Mouse (Mus musculus) kidney, embryonic 16.5 days (tissue): Measurements from ENCODE around the gene Arsb. TPM values are rescaled to one million over a fixed set of nuclear protein-coding genes. Genes with fewer than 3 reads are reported as not detected.

Experiments used
- ATAC-seq: fragments of 200-750 bp; cut with Nextera tagmentation; 2 replicates; pipeline ENCODE4 v1.8.0; 2017; ENCODE audit warnings: moderate TSS enrichment; ENCODE audit not compliant: low FRiP score, low TSS enrichment
- H3K27ac ChIP-seq: fragments of 300-500 bp; sonication (generic); 2 replicates; pipeline ENCODE4 v1.5.1; 2014; ENCODE audit warnings: low read length
- H3K27me3 ChIP-seq: fragments of 300-500 bp; sonication (generic); 2 replicates; pipeline ENCODE4 v1.6.1; 2014; ENCODE audit warnings: low read length, control low read depth, mixed read lengths; ENCODE audit not compliant: insufficient read depth
- H3K36me3 ChIP-seq: fragments of 300-500 bp; sonication (generic); 2 replicates; pipeline ENCODE4 v1.6.1; 2014; ENCODE audit warnings: low read length, control low read depth, mixed read lengths; ENCODE audit not compliant: insufficient read depth
- H3K4me1 ChIP-seq: fragments of 300-500 bp; sonication (generic); 2 replicates; pipeline ENCODE4 v1.6.1; 2014; ENCODE audit warnings: low read length, control low read depth, mixed read lengths; ENCODE audit not compliant: insufficient read depth
- H3K4me2 ChIP-seq: fragments of 300-500 bp; sonication (generic); replicated peaks from 2 replicates; pipeline ENCODE4 v1.6.1; 2014; ENCODE audit warnings: low read depth, low read length
- H3K4me3 ChIP-seq: fragments of 300-500 bp; sonication (generic); 2 replicates; pipeline ENCODE4 v1.5.1; 2014; ENCODE audit warnings: mild to moderate bottlenecking, low read length
- H3K9ac ChIP-seq: fragments of 300-500 bp; sonication (generic); replicated peaks from 2 replicates; pipeline ENCODE4 v1.6.1; 2014; ENCODE audit warnings: low read length
- H3K9me3 ChIP-seq: fragments of 300-500 bp; sonication (generic); 2 replicates; pipeline ENCODE4 v1.6.1; 2016; ENCODE audit warnings: low read length, control low read depth
- WGBS: fragments of 180-500 bp; shearing (Covaris S2); extraction: QIAGEN DNeasy Blood & Tissue Kit; methylation state at CpG from one replicate; pipeline ENCODE4 v1.1.7; 2014; 5-methylcytosine and 5-hydroxymethylcytosine counted together
- polyA plus RNA-seq: library from polyadenylated mRNA; unstranded; fragments of >200 nt; fragmentation: Nextera tagmentation; extraction: Ambion mirVana; gene quantifications from 2 replicates; pipeline ENCODE4 v1.2.1, GENCODE M21; 2015

Arsb gene
- polyA plus RNA-seq, 1 experiment from 2014 or later: 13.4 TPM

DNA sequence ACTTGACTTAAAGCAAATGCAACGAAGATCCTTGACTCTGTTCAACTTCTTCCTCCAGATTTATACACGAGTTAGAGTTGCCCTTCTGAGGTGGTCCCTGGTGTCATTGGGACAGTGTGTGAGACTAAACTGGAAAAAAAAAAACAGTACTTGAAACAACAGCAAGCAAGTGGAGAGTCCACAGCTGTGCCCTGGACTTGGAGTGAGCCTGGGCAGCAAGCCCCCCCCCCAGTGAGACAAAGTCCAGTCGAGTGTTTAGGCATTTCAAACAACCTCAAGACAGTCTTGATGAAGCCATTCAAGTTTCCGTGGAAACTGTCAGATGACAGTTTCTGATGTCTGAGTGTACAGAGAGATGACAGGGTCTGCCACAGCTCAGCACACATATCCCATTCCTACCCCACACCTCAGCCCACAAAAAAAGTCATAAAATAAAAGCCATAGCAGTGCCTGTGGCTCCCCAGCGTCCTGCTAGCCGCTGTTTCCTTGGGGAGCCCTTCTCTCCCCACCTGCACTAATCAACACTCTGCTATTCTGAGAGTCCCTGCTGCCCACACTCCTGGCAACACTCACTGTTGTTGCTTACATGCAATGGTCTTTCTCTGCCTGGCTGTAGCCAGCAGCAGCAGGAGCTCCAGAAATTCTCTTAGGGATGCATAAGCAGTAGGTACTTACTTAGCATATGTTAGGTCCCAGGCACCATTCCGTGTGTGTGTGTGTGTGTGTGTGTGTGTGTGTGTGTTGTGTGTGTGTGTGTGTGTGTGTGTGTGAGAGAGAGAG is 159.3 kb downstream of the Arsb start:
- 48% methylated on average over 7 of the region's 7 CpGs for WGBS
- peak; percentile 63 for ATAC-seq

DNA sequence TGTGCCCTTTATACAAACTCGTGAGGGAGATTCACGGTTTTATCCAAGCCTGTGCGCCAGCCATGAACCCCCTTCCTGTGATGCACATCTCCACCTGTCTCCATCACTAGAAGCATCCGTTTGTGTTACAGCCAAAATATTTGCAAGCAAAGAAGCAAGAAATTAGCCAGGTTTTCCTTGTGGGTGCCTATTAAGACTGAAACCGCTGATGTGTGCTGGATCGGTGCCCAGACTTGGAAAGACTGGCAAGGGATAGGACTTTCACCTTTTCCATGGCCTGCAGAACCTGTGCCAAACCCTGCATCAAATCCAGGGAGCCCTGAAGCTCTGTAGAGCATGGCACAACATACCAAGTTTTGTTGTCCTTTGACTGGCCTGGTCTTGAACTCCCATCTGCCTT is 165.0 kb downstream of the Arsb start:
- H3K4me3 ChIP-seq: no peak overlapping the region
- WGBS: 77% methylated on average over 6 of the region's 6 CpGs
- H3K36me3 ChIP-seq: no peaks in the 10 kb centered on the region
- no peaks in the 10 kb centered on the region for H3K27me3 ChIP-seq
- H3K4me1 ChIP-seq: peaks cover 34% of the 10 kb centered on the region
- no peak overlapping the region for H3K4me2 ChIP-seq
- no peak for ATAC-seq
- no peak overlapping the region for H3K27ac ChIP-seq
- H3K9me3 ChIP-seq: no peaks in the 10 kb centered on the region
- H3K9ac ChIP-seq: no peak overlapping the region

More for the DNA sequence above, 159.3 kb downstream of the Arsb start:
- Histone ChIP-seq H3K4me2 (no peak overlapping the region), H3K27me3 (no peaks in the 10 kb centered on the region), H3K9me3 (no peaks in the 10 kb centered on the region), H3K27ac (no peak overlapping the region), H3K4me3 (no peak overlapping the region), H3K9ac (no peak overlapping the region), H3K36me3 (no peaks in the 10 kb centered on the region), H3K4me1 (peaks cover 10% of the 10 kb centered on the region; the same call in 1 of the 2 replicates)

DNA sequence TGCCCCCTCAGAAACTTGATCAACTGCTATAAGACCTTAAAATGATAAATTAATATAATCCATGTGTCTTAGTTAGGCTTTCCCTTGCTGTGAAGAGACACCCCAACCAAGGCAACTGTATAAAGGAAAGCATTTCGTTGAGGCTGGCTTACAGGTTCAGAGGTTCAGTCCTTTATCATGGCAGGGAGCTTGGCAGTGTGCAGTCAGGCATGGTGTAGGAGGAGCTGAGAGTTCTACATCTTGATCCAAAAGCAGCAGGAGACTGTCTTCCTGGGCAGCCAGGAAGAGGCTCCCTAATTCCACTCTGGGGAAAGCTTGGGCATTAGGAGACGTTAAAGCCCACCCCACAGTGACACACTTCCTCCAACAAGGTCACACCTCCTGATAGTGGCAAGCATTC is 166.7 kb downstream of the Arsb start:
- Histone ChIP-seq H3K27me3 (no peaks in the 10 kb centered on the region), H3K9ac (no peak overlapping the region), H3K27ac (no peak overlapping the region), H3K4me3 (no peak overlapping the region), H3K4me1 (peaks cover 35% of the 10 kb centered on the region), H3K4me2 (no peak overlapping the region), H3K36me3 (no peaks in the 10 kb centered on the region), H3K9me3 (no peaks in the 10 kb centered on the region)
- 29% methylated on average over 2 of the region's 2 CpGs for WGBS
- ATAC-seq: no peak

DNA sequence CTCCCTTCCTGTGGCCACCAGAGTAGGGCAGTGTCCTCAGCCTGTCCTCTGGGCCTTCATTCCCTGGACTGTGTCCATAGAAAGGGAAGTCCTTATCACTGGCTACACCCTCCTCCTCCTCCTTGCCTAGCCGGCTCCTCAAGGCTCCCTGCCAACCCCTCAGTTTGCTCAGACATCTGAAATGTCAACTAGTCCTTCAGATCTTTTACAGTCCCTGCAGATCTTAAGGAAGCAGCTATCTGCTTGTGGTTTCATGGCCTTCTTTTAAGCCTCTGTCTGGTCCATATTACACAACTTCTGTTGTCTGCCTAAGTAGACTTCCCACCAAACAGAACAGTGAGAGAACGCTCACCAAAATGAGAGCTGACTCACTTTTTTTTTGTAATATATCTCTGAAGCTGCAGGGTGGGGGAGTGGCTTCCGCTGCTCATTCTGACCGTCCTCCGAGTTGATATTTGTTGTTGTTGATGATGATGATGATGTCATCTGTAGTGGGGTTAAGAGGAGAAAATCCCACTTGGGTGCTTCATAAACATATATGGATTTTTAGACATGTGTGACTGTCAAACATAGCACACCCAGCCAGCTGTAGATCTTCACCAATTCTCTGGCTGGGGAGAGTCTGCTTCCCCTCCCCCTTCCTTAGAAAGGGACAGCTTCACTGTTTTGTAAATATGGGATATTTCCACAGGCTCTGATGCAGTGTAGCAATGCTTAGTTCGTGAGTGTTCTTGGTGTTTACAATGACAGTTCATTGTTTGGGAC is 168.1 kb downstream of the Arsb start:
- Histone ChIP-seq H3K27ac (peak overlapping the region; percentile 86), H3K9ac (no peak overlapping the region), H3K27me3 (no peaks in the 10 kb centered on the region), H3K9me3 (no peaks in the 10 kb centered on the region), H3K4me3 (no peak overlapping the region), H3K36me3 (no peaks in the 10 kb centered on the region), H3K4me1 (peaks cover 35% of the 10 kb centered on the region), H3K4me2 (no peak overlapping the region)
- 44% methylated on average over 6 of the region's 6 CpGs for WGBS
- ATAC-seq: peak; percentile 72; the same call in 1 of the 2 replicates

DNA sequence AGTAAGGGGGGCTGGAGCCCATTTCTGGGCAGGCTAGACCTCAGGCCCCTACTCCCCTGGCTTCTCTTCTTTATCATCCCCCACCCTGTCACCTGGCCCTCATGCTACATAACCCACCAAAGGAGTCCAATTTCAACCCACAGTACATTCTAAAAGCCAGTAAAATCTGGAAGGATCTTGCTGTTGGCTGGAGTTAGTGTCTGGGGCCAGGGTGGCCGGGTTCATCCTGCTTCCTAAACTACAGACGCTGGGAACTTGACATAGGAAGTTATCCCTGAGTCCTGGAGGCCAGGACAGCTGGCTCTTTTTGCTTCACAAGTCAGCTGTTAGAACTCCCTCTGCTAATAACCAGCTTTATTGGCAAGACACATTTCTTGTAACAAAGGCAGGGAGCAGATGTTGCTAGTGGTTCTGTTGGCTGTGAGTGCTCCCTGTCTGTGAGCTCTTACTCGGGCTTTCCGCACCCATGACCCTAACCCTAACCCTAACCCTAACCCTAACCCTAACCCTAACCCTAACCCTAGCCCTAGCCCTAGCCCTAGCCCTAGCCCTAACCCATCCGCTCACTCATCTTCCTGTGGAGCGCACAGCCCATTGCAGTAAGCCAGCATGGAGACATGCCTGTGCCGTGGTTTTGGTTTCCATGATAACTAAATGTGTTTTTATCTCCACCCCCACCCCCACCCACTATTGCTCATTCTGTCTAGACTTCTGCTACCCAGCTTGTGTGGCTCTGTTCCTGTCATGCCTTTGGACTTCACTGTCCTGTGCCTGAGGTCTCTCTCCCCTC is 169.5 kb downstream of the Arsb start:
- WGBS: 49% methylated on average over 7 of the region's 7 CpGs
- peak overlapping the region; percentile 86 for H3K27ac ChIP-seq
- H3K9ac ChIP-seq: no peak overlapping the region
- no peaks in the 10 kb centered on the region for H3K36me3 ChIP-seq
- H3K4me3 ChIP-seq: no peak overlapping the region
- peaks cover 35% of the 10 kb centered on the region for H3K4me1 ChIP-seq
- no peaks in the 10 kb centered on the region for H3K27me3 ChIP-seq
- no peaks in the 10 kb centered on the region for H3K9me3 ChIP-seq
- peak; percentile 66 for ATAC-seq
- no peak overlapping the region for H3K4me2 ChIP-seq

DNA sequence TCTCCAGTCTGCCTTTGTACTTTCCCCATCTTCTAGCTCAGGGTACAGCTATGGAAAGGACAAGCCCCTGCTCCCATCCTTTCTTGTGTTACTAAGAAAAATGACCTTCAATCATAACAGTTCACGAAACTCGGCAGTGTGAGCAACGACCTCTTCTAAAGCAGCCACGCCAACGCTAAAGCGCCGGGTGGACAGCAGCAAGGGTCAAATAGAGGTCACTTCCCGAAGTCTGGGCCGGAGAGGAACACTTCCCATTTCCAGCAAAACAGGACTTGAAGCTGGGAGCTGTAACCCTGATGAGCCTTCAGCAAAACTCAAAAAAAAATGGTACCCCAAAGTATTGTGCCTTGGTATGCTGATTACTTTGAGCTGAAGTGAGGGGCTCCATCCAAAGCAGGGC is 179.6 kb downstream of the Arsb start:
- Histone ChIP-seq H3K4me2 (no peak overlapping the region), H3K27me3 (no peaks in the 10 kb centered on the region), H3K36me3 (no peaks in the 10 kb centered on the region), H3K4me1 (peaks cover 7% of the 10 kb centered on the region), H3K9me3 (no peaks in the 10 kb centered on the region), H3K4me3 (no peak overlapping the region), H3K9ac (no peak overlapping the region), H3K27ac (no peak overlapping the region)
- ATAC-seq: no peak
- 14% methylated on average over 9 of the region's 9 CpGs for WGBS

DNA sequence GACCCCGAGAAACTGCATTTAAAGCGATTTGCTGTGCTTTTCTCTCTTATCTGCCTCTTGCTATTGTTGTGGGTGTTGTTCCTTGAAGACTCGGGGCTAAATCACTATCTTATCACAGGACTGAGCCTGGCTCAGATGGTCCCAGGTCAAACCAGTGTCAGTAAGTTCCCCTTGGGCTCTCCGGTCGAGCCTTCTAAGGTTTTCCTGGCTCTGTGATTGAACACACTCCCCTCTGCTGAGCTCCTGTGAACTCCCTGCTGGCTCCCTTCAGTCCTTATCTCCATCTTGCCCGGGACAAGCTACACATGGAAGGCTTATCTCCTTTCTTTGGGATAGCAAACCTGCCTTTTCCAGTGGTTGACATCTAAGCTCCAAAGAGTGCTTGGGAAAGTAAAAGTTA is 180.1 kb downstream of the Arsb start:
- no peak overlapping the region for H3K27ac ChIP-seq
- 55% methylated on average over 6 of the region's 6 CpGs for WGBS
- no peak overlapping the region for H3K4me2 ChIP-seq
- no peak for ATAC-seq
- no peak overlapping the region for H3K4me3 ChIP-seq
- no peaks in the 10 kb centered on the region for H3K9me3 ChIP-seq
- H3K9ac ChIP-seq: no peak overlapping the region
- no peaks in the 10 kb centered on the region for H3K36me3 ChIP-seq
- peaks cover 7% of the 10 kb centered on the region for H3K4me1 ChIP-seq
- no peaks in the 10 kb centered on the region for H3K27me3 ChIP-seq

DNA sequence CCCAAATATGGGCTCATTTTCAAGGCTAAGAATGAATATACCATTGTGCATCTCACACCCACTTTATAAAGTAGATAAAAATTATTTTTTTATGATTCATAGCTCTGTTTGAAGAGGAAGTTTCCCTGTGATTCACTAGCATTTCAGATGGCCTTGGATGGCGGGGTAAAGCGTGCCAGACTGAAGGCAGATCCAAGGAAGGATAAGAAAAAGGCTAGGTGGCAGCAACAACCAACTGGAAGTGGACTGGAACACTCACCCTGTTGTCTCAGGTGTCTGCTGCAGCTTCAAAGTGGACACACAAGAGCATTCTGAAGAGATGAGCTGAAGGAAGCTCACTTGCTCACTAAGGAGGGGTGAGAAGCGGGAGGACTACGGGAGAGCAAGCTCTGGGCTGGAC is 181.0 kb downstream of the Arsb start:
- Histone ChIP-seq H3K4me2 (no peak overlapping the region), H3K4me3 (no peak overlapping the region), H3K36me3 (no peaks in the 10 kb centered on the region), H3K27me3 (no peaks in the 10 kb centered on the region), H3K27ac (no peak overlapping the region), H3K9me3 (no peaks in the 10 kb centered on the region), H3K4me1 (peaks cover 7% of the 10 kb centered on the region), H3K9ac (no peak overlapping the region)
- WGBS: 89% methylated on average over 4 of the region's 4 CpGs
- no peak for ATAC-seq

DNA sequence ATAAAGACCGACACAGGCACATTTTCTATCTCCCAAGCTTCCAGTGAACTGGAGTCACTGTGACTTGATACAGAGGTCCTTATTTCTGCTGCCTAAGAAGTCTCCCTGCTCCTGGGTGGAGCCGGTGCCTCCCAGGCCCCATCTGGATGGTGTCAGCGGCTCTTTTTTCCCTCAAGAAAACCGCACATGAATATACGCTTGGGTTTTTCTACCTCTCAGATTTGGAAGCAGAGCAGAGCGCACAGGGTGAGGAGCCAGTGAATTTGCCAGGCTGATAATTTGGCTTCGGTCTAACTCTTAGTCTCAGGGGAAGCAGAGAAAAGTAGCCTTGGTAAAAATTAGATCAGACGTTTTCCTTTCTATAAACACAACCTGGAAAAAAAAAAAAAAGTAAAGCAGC is 186.5 kb downstream of the Arsb start:
- H3K4me3 ChIP-seq: no peak overlapping the region
- 88% methylated on average over 8 of the region's 8 CpGs for WGBS

More for the DNA sequence above, 186.5 kb downstream of the Arsb start:
- H3K4me2 ChIP-seq: no peak overlapping the region
- no peak overlapping the region for H3K27ac ChIP-seq
- H3K4me1 ChIP-seq: no peaks in the 10 kb centered on the region
- no peak for ATAC-seq
- no peaks in the 10 kb centered on the region for H3K36me3 ChIP-seq
- no peak overlapping the region for H3K9ac ChIP-seq
- no peaks in the 10 kb centered on the region for H3K27me3 ChIP-seq
- no peaks in the 10 kb centered on the region for H3K9me3 ChIP-seq
